Mouse (Mus musculus) WW6 (cell line): ENCODE measurements at regions not wholly inside any gene's neighbourhood (a gene's known extent, or its start where the extent isn't known, plus 50 kb on each side); places are given as distances from the start of the nearest gene placed in this dataset.
"Not testable (repeated sequence)": the region's sequence is repeated elsewhere in the genome, so short reads cannot be mapped to it uniquely, and the experiment has no call there.

Experiments used
- DNase-seq: peaks from one replicate; pipeline ENCODE4 v3.0.0-alpha.2; 2013; ENCODE audit warnings: low read depth, low spot score

DNA sequence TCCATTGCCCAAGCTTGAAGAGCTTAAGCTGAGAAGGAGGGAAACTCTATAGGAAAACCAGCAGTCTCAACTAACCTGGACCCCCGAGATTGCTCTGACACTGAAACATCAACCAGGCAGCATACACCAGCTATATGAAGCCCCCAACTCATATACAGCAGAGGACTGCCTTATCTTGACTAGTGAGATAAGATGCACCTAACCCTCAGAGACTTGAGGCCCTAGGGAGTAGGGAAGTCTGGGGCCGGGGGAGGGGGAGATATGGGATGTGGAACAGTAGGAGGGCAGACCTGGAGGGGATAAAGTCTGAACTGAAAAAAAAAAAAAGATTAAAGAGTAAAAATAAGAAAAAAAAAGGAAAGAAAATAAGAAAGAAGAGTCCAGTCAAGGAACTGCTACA lies 540.5 kb upstream of the Pkdcc start:
- DNase-seq = no peak

DNA sequence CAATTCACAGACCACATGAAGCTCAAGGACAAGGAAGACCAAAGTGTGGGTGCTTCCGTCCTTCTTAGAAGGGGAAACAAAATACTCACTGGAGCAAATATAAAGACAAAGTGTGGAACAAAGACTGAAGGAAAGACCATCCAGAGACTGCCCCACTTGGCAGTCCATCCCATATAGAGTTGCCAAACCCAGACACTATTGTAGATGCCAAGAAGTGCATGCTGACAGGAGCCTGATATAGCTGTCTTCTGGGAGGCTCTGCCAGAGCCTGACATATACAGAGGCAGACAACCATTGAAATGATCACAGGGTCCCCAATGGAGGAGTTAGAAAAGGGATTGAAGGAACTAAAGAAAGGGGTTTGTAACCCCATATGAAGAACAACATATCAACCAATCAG lies 548.5 kb upstream of the Pkdcc start:
- DNase-seq = not testable (repeated sequence)

GRCm38 (mm10) chr17:82664352-82664751 lies 550.7 kb upstream of the Pkdcc start:
- DNase-seq = no peak

GRCm38 (mm10) chr17:82636459-82637189 lies 578.5 kb upstream of the Pkdcc start:
- DNase-seq = no peak

DNA sequence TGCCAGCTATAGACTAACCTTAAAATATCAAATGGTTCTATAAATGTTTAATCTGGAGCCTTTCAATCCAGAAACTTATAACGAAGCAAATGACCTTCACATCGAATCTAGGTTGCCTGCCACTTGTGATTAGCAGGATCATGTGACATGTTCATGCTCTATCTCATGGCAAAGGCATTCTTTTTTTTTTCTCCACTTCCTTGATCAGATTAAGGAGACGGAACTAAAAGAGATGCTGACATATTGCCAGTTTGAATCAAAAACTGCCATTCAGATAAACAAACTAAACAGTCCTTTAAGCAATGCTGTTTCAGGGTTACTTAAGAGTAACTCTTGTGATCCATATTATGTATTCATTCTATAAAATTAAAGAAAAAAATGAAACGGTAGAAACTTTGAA lies 579.2 kb upstream of the Pkdcc start:
- DNase-seq = no peak

DNA sequence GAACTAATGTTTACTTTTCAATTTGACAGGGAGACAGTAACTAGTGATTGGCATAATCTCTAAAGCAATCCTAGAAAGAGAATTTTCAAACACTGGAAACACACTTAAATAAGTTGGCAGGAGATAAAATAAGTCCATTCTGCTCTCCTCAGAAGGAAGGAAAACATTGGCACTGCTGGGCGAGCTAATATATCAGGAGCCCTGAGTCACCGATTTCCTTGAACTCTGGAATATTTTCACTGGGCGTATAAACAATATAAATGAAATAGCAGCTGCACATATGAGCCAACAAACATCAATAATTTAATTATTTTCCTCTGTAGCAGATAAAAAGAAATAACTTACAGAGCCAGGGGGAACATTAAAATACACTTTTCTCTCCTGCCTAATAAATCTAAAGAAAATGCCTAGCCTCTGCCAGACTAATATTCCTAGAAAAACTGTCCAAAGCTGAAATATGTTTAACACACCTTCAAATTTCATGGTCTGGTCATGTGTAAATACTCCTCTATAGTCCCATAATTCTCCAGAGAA lies 608.4 kb upstream of the Pkdcc start:
- DNase-seq = no peak

- DNase-seq = no peak
Observed at GRCm38 (mm10) chr17:82583801-82584200, 631.3 kb upstream of the Pkdcc start.

DNA sequence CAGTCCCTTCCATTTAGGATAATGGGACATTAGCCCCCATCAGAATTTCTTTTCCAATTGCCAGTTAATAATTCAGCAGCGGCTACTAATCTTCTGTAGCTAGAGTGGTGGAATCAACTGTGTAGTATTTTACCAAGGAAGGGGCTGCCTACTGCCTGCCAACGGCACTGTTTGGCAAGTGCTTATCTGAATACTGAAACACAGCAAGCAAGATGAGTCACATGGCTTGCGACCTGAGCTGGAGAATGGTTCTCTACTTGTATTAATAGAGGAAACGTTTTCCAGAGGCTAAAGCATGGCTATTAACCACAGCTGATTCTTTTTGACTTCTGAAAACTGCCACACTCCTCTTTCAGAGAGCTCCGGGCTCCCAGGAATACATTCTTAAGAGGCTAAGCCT lies 681.6 kb upstream of the Pkdcc start:
- no peak for DNase-seq

GRCm38 (mm10) chr17:82518129-82518528 lies 697.0 kb upstream of the Pkdcc start:
- DNase-seq = no peak

- DNase-seq = no peak
Observed at GRCm38 (mm10) chr17:82516850-82517249, 698.2 kb upstream of the Pkdcc start.

- DNase-seq = no peak
Observed at GRCm38 (mm10) chr17:82513816-82514215, 701.3 kb upstream of the Pkdcc start.

DNA sequence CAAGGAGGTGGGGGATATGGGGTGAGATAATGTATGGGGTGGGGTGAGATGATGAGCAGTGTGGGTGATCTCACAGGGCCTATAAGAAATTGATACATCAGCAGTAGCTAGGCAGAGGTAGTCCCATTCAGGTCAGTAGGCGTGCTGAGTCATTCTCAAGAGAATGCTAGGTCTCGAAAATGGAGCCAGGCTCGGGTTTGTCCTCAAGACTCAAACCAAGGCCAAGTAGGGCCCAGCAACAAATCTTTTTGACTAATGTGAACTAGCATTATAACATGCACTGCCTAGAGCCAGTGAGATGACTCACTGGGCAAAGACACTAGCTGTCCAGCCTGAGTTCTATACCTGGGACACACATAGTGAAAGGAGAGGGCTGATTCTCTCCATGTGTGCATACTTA lies 710.8 kb upstream of the Pkdcc start:
- DNase-seq = no peak

- DNase-seq = no peak
Observed at GRCm38 (mm10) chr17:82485544-82485943, 729.5 kb upstream of the Pkdcc start.

DNA sequence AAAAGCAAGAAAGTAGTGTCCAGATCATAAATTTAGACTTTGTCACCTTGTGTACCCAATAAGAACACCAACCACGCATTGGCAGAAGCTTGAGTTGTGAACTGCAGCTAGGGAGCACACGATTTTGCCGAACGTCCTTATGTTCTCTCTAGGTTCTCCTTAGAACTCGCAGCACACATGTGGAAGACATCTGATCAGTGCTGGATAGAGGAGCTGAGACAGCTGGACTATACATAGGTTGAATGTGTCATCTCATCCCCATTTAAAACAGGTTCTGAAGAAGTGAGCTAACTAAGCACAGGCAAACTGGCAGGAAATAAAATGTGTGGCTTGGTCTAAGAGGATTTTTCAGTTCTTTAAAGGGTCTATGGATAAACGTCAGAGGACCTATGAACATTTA lies 730.5 kb upstream of the Pkdcc start:
- DNase-seq = no peak

- no peak for DNase-seq
Observed at GRCm38 (mm10) chr17:82457972-82458371, 719.8 kb upstream of the Slc8a1 start.

- DNase-seq = no peak
Observed at GRCm38 (mm10) chr17:82453847-82454246, 715.7 kb upstream of the Slc8a1 start.

GRCm38 (mm10) chr17:82439105-82439504 lies 700.9 kb upstream of the Slc8a1 start:
- no peak for DNase-seq

- peak; percentile 9 for DNase-seq
Observed at GRCm38 (mm10) chr17:82437206-82437605, 699.0 kb upstream of the Slc8a1 start.

- no peak for DNase-seq
Observed at GRCm38 (mm10) chr17:82432678-82433077, 694.5 kb upstream of the Slc8a1 start.

GRCm38 (mm10) chr17:82408296-82408695 lies 670.1 kb upstream of the Slc8a1 start:
- DNase-seq = no peak

DNA sequence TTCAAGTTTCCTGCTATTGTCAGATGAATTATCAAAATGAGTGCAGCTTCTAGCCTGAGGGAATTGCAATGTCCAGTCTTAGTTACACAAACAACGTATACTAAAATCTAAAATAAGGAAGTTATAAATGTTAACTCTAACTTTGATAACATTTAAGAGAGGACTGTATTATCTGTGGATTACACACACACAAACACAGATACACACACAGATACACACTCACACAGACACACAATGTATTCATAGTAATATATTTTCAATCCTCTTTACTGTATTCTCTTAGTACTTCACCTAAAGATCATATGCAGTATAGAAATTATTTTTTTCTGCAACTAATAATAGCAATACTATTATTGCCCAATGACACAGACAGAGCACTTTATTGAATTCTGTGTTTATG lies 661.2 kb upstream of the Slc8a1 start:
- DNase-seq = no peak

GRCm38 (mm10) chr17:82379371-82379770 lies 641.2 kb upstream of the Slc8a1 start:
- DNase-seq = not testable (repeated sequence)

DNA sequence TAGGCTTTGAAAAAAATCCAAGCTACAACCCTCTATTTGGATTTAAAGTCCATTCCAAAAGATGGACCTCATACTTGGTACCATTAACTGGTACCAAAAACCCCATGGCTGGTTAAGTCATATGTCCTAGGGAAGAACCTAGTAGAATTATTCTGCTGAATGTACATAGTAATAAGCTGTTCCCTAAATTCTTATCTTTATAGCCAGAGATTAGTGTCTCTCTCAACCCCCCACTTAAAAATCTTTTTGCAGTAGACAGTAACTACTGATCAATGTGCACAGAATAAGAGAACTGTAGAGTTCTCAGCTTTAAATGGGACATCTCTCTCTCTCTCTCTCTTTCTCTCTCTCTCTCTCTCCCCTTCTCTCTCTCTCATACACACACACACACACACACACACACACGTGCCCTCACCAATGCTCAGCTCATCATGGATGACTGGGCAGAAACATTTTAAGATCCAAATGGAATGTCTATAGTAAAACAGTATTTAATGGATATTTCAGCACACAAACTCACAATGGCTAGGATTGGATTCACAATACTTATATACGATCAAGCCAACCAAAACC lies 640.2 kb upstream of the Slc8a1 start:
- DNase-seq = no peak
